Mouse (Mus musculus) spleen, postnatal 14 days (tissue): Measurements from ENCODE around the gene Kcnk7.
"Not testable (repeated sequence)": the region's sequence is repeated elsewhere in the genome, so short reads cannot be mapped to it uniquely, and the experiment has no call there.

Experiments
- DNase-seq, 2 experiments: peaks; one replicate each; pipeline ENCODE4 v3.0.0; 2021 to 2022; ENCODE audit warnings: low spot score in 2 of 2

The Kcnk7 gene

GRCm38 (mm10) chr19:5704163-5704800 is at the start of gene Kcnk7:
Kcnk7 (plus strand) TSS chr19:5704367.
- peak in 1 of 2 experiments; percentile 41 for DNase-seq

- no peak for DNase-seq
These were observed 49.4 kb upstream of the Kcnk7 start for GRCm38 (mm10) chr19:5654720-5655298.

- peak; percentile 49 to 52 for DNase-seq
These were observed 43.0 kb upstream of the Kcnk7 start for GRCm38 (mm10) chr19:5660942-5661751.

GRCm38 (mm10) chr19:5662310-5662709 is 41.9 kb upstream of the Kcnk7 start:
- peak in 1 of 2 experiments; percentile 47 for DNase-seq

- peak; percentile 95 to 97 for DNase-seq
These were observed 40.9 kb upstream of the Kcnk7 start, which contains the start of gene Sipa1 for GRCm38 (mm10) chr19:5662981-5663913. Sipa1 (minus strand) TSS chr19:5663707.

- no peak for DNase-seq
These were observed 39.4 kb upstream of the Kcnk7 start for GRCm38 (mm10) chr19:5664669-5665257.

GRCm38 (mm10) chr19:5665465-5665864 is 38.7 kb upstream of the Kcnk7 start:
- DNase-seq, result peak; percentile 68 to 69

- no peak for DNase-seq
These were observed 37.8 kb upstream of the Kcnk7 start for GRCm38 (mm10) chr19:5666386-5666785.

GRCm38 (mm10) chr19:5668372-5668771 is 35.8 kb upstream of the Kcnk7 start:
- no peak for DNase-seq

- no peak for DNase-seq
These were observed 23.7 kb upstream of the Kcnk7 start for GRCm38 (mm10) chr19:5680432-5680831.

- DNase-seq, result no peak
These were observed 19.9 kb upstream of the Kcnk7 start for GRCm38 (mm10) chr19:5684236-5684635.

GRCm38 (mm10) chr19:5684985-5685384 is 19.2 kb upstream of the Kcnk7 start:
- DNase-seq, result no peak

GRCm38 (mm10) chr19:5685431-5685830 is 18.7 kb upstream of the Kcnk7 start:
- no peak for DNase-seq

- no peak for DNase-seq
These were observed 18.3 kb upstream of the Kcnk7 start for GRCm38 (mm10) chr19:5685861-5686260.

- no peak for DNase-seq
These were observed 17.7 kb upstream of the Kcnk7 start for GRCm38 (mm10) chr19:5686437-5686836.

- DNase-seq, result not testable (repeated sequence)
These were observed 17.2 kb upstream of the Kcnk7 start for GRCm38 (mm10) chr19:5686954-5687353.

- DNase-seq, result no peak
These were observed 16.4 kb upstream of the Kcnk7 start for GRCm38 (mm10) chr19:5687738-5688137.

- DNase-seq, result peak; percentile 90 to 92
These were observed 15.7 kb upstream of the Kcnk7 start, which contains the start of the genes Map3k11 and Pcnx3 for GRCm38 (mm10) chr19:5688200-5689087. Map3k11 (plus strand) TSS chr19:5688742. Pcnx3 (minus strand) TSS chr19:5688908.

- no peak for DNase-seq
These were observed 15.1 kb upstream of the Kcnk7 start for GRCm38 (mm10) chr19:5689088-5689428.
